Mouse (Mus musculus) hindbrain, embryonic 14.5 days (tissue): Measurements from ENCODE around the gene Lman2. TPM values are rescaled to one million over a fixed set of nuclear protein-coding genes. Genes with fewer than 3 reads are reported as not detected.

Experiments used
- ATAC-seq: fragments of 200-750 bp; cut with Nextera tagmentation; 2 replicates; pipeline ENCODE4 v1.8.0; 2017; ENCODE audit warnings: moderate number of reproducible peaks, mild to moderate bottlenecking, moderate TSS enrichment, moderate library complexity; ENCODE audit not compliant: low FRiP score
- DNase-seq: peaks from one replicate; pipeline ENCODE4 v3.0.0-alpha.2; 2015; ENCODE audit warnings: low spot score
- H3K27ac ChIP-seq: fragments of 300-500 bp; sonication (generic); 2 replicates; pipeline ENCODE4 v1.5.1; 2014; ENCODE audit warnings: mild to moderate bottlenecking, moderate library complexity
- H3K27me3 ChIP-seq: fragments of 300-500 bp; sonication (generic); 2 replicates; pipeline ENCODE4 v1.6.1; 2014; ENCODE audit warnings: mild to moderate bottlenecking, low read length, mixed read lengths; ENCODE audit not compliant: control insufficient read depth, insufficient read depth
- H3K36me3 ChIP-seq: fragments of 300-500 bp; sonication (generic); replicated peaks from 2 replicates; pipeline ENCODE4 v1.6.1; 2014; ENCODE audit not compliant: control insufficient read depth, insufficient read depth
- H3K4me1 ChIP-seq: fragments of 300-500 bp; sonication (generic); replicated peaks from 2 replicates; pipeline ENCODE4 v1.6.1; 2014; ENCODE audit warnings: antibody characterized with exemption, low read length, mixed read lengths; ENCODE audit not compliant: control insufficient read depth, insufficient read depth
- H3K4me2 ChIP-seq: fragments of 300-500 bp; sonication (generic); replicated peaks from 2 replicates; pipeline ENCODE4 v1.6.1; 2014; ENCODE audit warnings: mild to moderate bottlenecking, moderate library complexity
- H3K4me3 ChIP-seq: fragments of 300-500 bp; sonication (generic); replicated peaks from 2 replicates; pipeline ENCODE4 v1.5.1; 2014; ENCODE audit warnings: mild to moderate bottlenecking, low read length
- H3K9ac ChIP-seq: fragments of 300-500 bp; sonication (generic); 2 replicates; pipeline ENCODE4 v1.6.1; 2014
- H3K9me3 ChIP-seq: fragments of 300-500 bp; sonication (generic); 2 replicates; pipeline ENCODE4 v1.6.1; 2016; ENCODE audit warnings: low read length; ENCODE audit not compliant: control insufficient read depth
- WGBS: fragments of 180-500 bp; shearing (Covaris S2); extraction: QIAGEN DNeasy Blood & Tissue Kit; methylation state at CpG from one replicate; pipeline ENCODE4 v1.1.7; 2014; 5-methylcytosine and 5-hydroxymethylcytosine counted together
- polyA plus RNA-seq: library from polyadenylated mRNA; unstranded; fragments of >200 nt; fragmentation: Nextera tagmentation; extraction: Ambion mirVana; gene quantifications from 2 replicates; pipeline ENCODE4 v1.2.1, GENCODE M21; 2014

The Lman2 gene
- polyA plus RNA-seq, 1 experiment from 2014 or later, result 44.8 TPM

DNA sequence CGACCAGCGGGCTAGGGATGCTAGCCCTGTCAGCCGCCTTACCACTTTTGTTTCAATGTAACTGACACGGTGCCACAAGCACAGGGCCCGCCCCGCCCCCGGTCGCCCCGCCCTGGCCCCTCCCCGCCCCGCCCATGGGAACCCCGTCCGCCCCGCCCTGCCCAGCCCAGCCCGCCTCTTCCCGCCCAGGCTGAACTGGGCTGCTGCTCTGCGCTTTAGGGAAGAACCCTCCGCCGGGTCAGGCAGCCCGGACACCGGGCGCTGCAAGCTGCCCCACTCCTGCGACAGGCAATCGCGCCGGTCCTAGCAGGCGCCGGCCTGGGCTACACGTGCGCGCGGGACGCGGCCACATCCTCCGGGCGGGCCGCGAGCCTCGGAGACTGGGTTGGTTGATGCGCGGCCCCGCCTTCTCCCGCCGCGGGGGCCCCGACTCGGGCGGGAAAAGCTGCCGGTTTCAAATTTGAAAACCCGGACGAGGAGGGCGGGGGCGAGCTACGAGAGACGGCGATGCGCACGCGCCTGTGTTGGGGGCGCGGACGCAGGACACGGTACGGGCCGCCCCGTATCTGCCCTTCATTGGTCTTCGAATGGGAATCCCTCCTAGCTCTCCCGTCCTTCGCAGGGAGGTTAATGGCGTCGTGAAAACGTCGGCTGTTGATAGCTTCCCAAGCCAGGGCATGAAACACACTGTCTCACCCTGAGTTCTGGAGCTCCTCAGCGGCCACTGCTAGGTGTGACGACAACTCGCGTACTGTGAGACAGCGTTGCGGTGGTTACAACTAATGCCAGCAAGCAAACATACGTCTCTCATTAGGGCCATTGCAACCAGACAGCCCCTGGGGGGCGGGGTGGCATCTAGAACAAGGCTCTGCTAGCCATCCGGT, 32.7 kb downstream of the Lman2 start, which contains the start of gene Mxd3:
TSS of gene Mxd3 (minus strand) at position 141 of the 884 bp plus-strand sequence.
- Histone ChIP-seq H3K27me3 (no peaks in the 10 kb centered on the region), H3K9me3 (no peaks in the 10 kb centered on the region), H3K4me2 (peak within 1 kb of the TSS; percentile 91), H3K4me1 (peaks cover 15% of the 10 kb centered on the region; the same call in 1 of the 2 replicates), H3K36me3 (peaks cover 14% of the 10 kb centered on the region), H3K4me3 (peak within 1 kb of the TSS; percentile 64), H3K27ac (peak within 1 kb of the TSS; percentile 53), H3K9ac (peak within 1 kb of the TSS; percentile 63)
- WGBS, result under 1% methylated on average over 66 of the region's 82 CpGs
- DNase-seq (peak; percentile 82), ATAC-seq (peak; percentile 80)

DNA sequence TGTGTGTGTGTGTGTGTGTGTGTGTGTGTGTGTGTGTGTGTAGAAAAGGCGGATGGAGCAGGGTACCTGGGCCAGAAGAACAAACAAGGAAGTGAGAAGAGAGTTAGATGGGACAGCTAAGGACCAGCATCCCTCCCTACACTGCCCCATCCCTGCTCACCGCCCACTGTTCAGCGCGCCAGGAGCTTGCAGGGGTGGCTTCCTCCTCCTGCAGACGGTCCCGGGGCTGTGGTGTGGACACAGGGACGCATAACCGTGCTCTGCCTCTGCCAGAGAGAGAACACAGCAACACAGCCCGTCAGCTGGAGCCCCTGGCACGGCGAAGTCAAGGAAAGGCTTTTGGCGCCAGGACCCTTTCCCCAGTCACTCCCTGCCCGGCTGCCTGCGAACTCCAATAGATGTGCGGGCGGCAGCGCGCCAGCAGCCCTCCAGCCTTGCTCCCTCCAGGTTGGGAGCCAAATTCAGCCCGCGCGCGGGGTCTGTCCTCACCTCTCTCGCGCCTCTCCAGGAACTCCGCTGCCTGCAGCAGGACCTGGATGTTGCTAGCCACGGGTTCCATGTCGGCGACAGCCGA, 33.4 kb downstream of the Lman2 start:
- peaks cover 15% of the 10 kb centered on the region; the same call in 1 of the 2 replicates for H3K4me1 ChIP-seq
- H3K4me2 ChIP-seq, result peak overlapping the region; percentile 91
- H3K27me3 ChIP-seq, result no peaks in the 10 kb centered on the region
- WGBS, result under 1% methylated on average over 29 of the region's 29 CpGs
- H3K4me3 ChIP-seq, result peak overlapping the region; percentile 64
- DNase-seq (peak; percentile 57), ATAC-seq (peak; percentile 19; the same call in 1 of the 2 replicates)
- no peaks in the 10 kb centered on the region for H3K9me3 ChIP-seq
- H3K9ac ChIP-seq, result peak overlapping the region; percentile 63
- peaks cover 20% of the 10 kb centered on the region for H3K36me3 ChIP-seq
- no peak overlapping the region for H3K27ac ChIP-seq

DNA sequence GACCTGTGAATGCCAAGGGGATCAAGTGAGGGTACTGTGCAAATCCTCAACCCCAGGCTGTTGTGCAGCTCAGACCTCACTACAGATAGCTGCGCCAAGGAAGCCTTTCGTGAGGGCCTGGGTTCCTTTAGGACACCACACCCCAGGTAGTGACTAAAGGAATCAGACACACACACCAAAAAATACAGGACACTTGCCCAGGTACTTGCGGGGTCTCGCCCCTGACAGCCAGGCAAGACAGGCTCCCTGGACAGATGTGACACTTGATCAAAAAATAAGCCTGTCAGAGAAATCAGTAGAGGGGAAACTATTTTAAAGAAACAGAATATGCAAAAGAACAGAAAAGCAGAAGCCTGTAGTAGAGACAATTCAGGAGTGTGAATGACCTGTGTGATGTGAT, 33.9 kb downstream of the Lman2 start:
- H3K4me3 ChIP-seq, result peak overlapping the region; percentile 64
- peaks cover 19% of the 10 kb centered on the region; the same call in 1 of the 2 replicates for H3K4me1 ChIP-seq
- ATAC-seq, result no peak

GRCm38 (mm10) chr13:55328171-55328570, 34.4 kb downstream of the Lman2 start:
- H3K9ac ChIP-seq, result no peak overlapping the region
- H3K36me3 ChIP-seq, result peaks cover 30% of the 10 kb centered on the region
- no peaks in the 10 kb centered on the region for H3K9me3 ChIP-seq
- H3K27ac ChIP-seq, result no peak overlapping the region
- peaks cover 24% of the 10 kb centered on the region for H3K4me1 ChIP-seq
- DNase-seq (no peak), ATAC-seq (no peak)
- WGBS, result 90% methylated on average over 6 of the region's 6 CpGs
- no peaks in the 10 kb centered on the region for H3K27me3 ChIP-seq
- peak overlapping the region; percentile 91; the same call in 1 of the 2 replicates for H3K4me2 ChIP-seq
- H3K4me3 ChIP-seq, result no peak overlapping the region

More for the DNA sequence above, 33.9 kb downstream of the Lman2 start:
- no peak for DNase-seq
- Histone ChIP-seq H3K36me3 (peaks cover 26% of the 10 kb centered on the region), H3K9me3 (no peaks in the 10 kb centered on the region), H3K9ac (peak overlapping the region; percentile 63; the same call in 1 of the 2 replicates), H3K4me2 (peak overlapping the region; percentile 91), H3K27me3 (no peaks in the 10 kb centered on the region), H3K27ac (no peak overlapping the region)
- WGBS, result 68% methylated on average over 4 of the region's 4 CpGs

GRCm38 (mm10) chr13:55327633-55328032, 35.0 kb downstream of the Lman2 start:
- 36% methylated on average over 8 of the region's 8 CpGs for WGBS
- peak; percentile 31 for ATAC-seq

DNA sequence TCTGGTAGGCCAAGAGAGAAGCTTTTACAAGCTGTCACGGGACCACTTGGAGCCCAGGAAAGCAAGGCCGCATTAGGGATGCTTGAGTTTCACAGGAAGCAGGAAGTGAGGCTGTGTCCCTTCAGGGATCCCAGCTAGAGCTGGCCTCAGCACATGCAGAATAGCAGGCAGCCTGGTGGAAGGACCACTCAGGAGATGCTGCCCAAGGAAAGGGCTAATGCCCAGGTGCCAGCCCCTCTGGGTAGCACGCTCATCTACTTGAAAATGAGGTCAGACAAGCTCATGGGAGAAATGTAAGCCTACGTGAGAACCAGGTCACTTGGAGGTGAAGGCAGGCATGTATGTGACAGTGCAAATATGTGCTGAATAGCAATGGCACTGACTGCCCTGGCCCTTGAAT, 35.4 kb downstream of the Lman2 start:
- Histone ChIP-seq H3K27ac (peak overlapping the region; percentile 54), H3K4me1 (peaks cover 31% of the 10 kb centered on the region), H3K27me3 (no peaks in the 10 kb centered on the region), H3K9ac (0 out of 2 replicates have a peak overlapping the region, but pooled peaks have one; percentile 34), H3K4me2 (peak overlapping the region; percentile 15; the same call in 1 of the 2 replicates), H3K4me3 (no peak overlapping the region), H3K9me3 (no peaks in the 10 kb centered on the region), H3K36me3 (peaks cover 33% of the 10 kb centered on the region)
- no peak for ATAC-seq
- no peak for DNase-seq
- 59% methylated on average over 4 of the region's 4 CpGs for WGBS

More at GRCm38 (mm10) chr13:55327633-55328032, 35.0 kb downstream of the Lman2 start:
- no peak overlapping the region for H3K27ac ChIP-seq
- peak; percentile 84 for DNase-seq
- H3K9me3 ChIP-seq, result no peaks in the 10 kb centered on the region
- H3K27me3 ChIP-seq, result no peaks in the 10 kb centered on the region
- peaks cover 33% of the 10 kb centered on the region for H3K36me3 ChIP-seq
- 0 out of 2 replicates have a peak overlapping the region, but pooled peaks have one; percentile 34 for H3K9ac ChIP-seq
- H3K4me2 ChIP-seq, result no peak overlapping the region
- H3K4me3 ChIP-seq, result no peak overlapping the region
- H3K4me1 ChIP-seq, result peaks cover 29% of the 10 kb centered on the region

DNA sequence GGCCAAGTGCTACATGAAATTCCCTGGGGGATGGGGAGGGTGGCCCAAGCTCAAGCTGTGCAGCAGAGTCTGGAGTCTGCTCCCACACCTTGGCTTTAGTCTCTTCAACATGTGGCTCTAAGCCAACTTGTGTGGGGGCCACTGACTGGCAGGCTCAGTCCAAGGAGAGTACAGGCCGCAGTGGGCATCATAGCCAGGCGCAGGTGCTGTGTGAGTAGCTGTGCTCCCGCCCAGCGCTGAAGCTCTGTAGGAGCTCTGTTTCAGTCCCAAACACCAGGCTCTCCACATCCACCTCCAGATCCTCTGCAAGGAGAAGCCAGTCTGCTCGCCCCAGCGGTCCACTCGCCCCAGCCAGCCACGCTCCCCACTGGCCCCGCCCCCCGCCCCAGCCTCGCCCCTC, 37.0 kb downstream of the Lman2 start:
- peaks cover 33% of the 10 kb centered on the region for H3K36me3 ChIP-seq
- no peak overlapping the region for H3K4me3 ChIP-seq
- no peak for ATAC-seq
- no peaks in the 10 kb centered on the region for H3K27me3 ChIP-seq
- no peak overlapping the region for H3K27ac ChIP-seq
- H3K4me1 ChIP-seq, result peaks cover 38% of the 10 kb centered on the region
- WGBS, result 80% methylated on average over 11 of the region's 11 CpGs
- no peak overlapping the region for H3K4me2 ChIP-seq
- H3K9ac ChIP-seq, result no peak overlapping the region
- no peaks in the 10 kb centered on the region for H3K9me3 ChIP-seq
- no peak for DNase-seq

- peak overlapping the region; percentile 89 for H3K9ac ChIP-seq
- peak; percentile 70 for DNase-seq
- H3K9me3 ChIP-seq, result no peaks in the 10 kb centered on the region
- H3K4me2 ChIP-seq, result peak overlapping the region; percentile 93
- H3K36me3 ChIP-seq, result peaks cover 66% of the 10 kb centered on the region
- no peaks in the 10 kb centered on the region for H3K27me3 ChIP-seq
- no peak for ATAC-seq
- peaks cover 30% of the 10 kb centered on the region for H3K4me1 ChIP-seq
- peak overlapping the region; percentile 83 for H3K4me3 ChIP-seq
- 2% methylated on average over 31 of the region's 31 CpGs for WGBS
- peak overlapping the region; percentile 67 for H3K27ac ChIP-seq
Measured at GRCm38 (mm10) chr13:55322130-55322825, 40.3 kb downstream of the Lman2 start.
